Mouse (Mus musculus): ENCODE results near the gene Myrf.

DNA sequence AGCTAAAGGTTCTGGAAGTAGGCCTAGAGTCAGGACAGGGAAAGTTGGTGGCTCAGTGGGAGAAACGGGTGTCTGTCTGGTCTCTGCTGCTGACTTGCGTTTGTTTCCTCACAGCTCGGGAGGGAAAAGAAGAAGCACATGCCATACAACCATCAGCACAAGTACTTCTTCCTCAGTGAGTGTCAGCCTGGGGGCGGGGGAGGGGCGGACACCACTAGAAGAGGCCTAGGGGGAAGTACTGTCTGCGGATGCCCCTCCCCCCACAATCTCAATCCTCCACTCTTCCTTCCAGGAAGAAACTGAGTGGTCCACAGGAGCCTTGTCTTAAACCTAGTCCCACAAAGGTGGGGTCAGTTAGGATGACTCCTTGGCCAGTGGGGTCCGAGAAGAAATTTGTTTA lies 49.2 kb downstream of the Myrf start:
- TF ChIP-seq CTCF (IDR thresholded peaks at IDR 0.05; ENCODE audit: extremely low read depth, insufficient read depth, insufficient read length, insufficient replicate concordance): no peak
- no peak for TF ChIP-seq POLR2A (IDR thresholded peaks at IDR 0.05; ENCODE audit: low read depth, low read length)
